Mouse (Mus musculus): ENCODE measurements around the gene Tbc1d24. TPM values are rescaled to one million over a fixed set of nuclear protein-coding genes. Genes with fewer than 3 reads are reported as not detected.

Tbc1d24 gene
- 17.8 and 22.0 TPM in 2 replicates for polyA plus RNA-seq (2015; fragmentation: Nextera tagmentation; extraction: Ambion mirVana)

GRCm38 (mm10) chr17:24205284-24205888 lies at the start of gene Tbc1d24:
Gene Tbc1d24, minus strand, starts transcription at chr17:24205562.
- WGBS: under 1% methylated on average over 65 of the region's 65 CpGs
- Histone ChIP-seq H3K4me3 (peak within 1 kb of the TSS; percentile 75), H3K27me3 (peaks cover 20% of the 10 kb centered on the region), H3K9me3 (no peaks in the 10 kb centered on the region), H3K9ac (peak within 1 kb of the TSS; percentile 87), H3K36me3 (no peaks in the 10 kb centered on the region), H3K4me2 (peak within 1 kb of the TSS; percentile 95), H3K27ac (replicated peaks) (peak within 1 kb of the TSS; percentile 84), H3K4me1 (replicated peaks) (peaks cover 82% of the 10 kb centered on the region)
- peak; percentile 74 for ATAC-seq (ENCODE audit: low read depth)

GRCm38 (mm10) chr17:24252329-24252728 lies 47.0 kb upstream of the Tbc1d24 start:
- H3K4me1 ChIP-seq (replicated peaks): peaks cover 17% of the 10 kb centered on the region
- no peaks in the 10 kb centered on the region for H3K9me3 ChIP-seq
- no peak overlapping the region for H3K9ac ChIP-seq
- H3K27me3 ChIP-seq: no peaks in the 10 kb centered on the region
- no peak overlapping the region for H3K4me3 ChIP-seq
- no peak overlapping the region for H3K27ac ChIP-seq (replicated peaks)
- H3K36me3 ChIP-seq: peaks cover 15% of the 10 kb centered on the region
- 97% methylated on average over 2 of the region's 2 CpGs for WGBS
- ATAC-seq (ENCODE audit: low read depth): no peak
- H3K4me2 ChIP-seq: 0 out of 2 replicates have a peak overlapping the region, but pooled peaks have one; percentile 84

- H3K4me2 ChIP-seq: peak within 1 kb of the TSS; percentile 84
- H3K9me3 ChIP-seq: no peaks in the 10 kb centered on the region
- peak within 1 kb of the TSS; percentile 75 for H3K27ac ChIP-seq (replicated peaks)
- H3K9ac ChIP-seq: peak within 1 kb of the TSS; percentile 82
- peaks cover 17% of the 10 kb centered on the region for H3K4me1 ChIP-seq (replicated peaks)
- H3K27me3 ChIP-seq: no peaks in the 10 kb centered on the region
- H3K36me3 ChIP-seq: peaks cover 17% of the 10 kb centered on the region
- WGBS: under 1% methylated on average over 48 of the region's 48 CpGs
- H3K4me3 ChIP-seq: peak within 1 kb of the TSS; percentile 77
- ATAC-seq (ENCODE audit: low read depth): peak; percentile 100
Observed at GRCm38 (mm10) chr17:24251320-24252069, 46.1 kb upstream of the Tbc1d24 start, which contains the start of gene Ccnf. Gene Ccnf, minus strand, starts transcription at chr17:24251484.

GRCm38 (mm10) chr17:24250988-24251319 lies 45.6 kb upstream of the Tbc1d24 start:
- peak overlapping the region; percentile 84 for H3K4me2 ChIP-seq
- peak overlapping the region; percentile 77 for H3K4me3 ChIP-seq
- WGBS: 1% methylated on average over 32 of the region's 32 CpGs
- H3K9me3 ChIP-seq: no peaks in the 10 kb centered on the region
- peaks cover 22% of the 10 kb centered on the region for H3K36me3 ChIP-seq
- H3K27ac ChIP-seq (replicated peaks): peak overlapping the region; percentile 59
- peak overlapping the region; percentile 82 for H3K9ac ChIP-seq
- H3K27me3 ChIP-seq: no peaks in the 10 kb centered on the region
- H3K4me1 ChIP-seq (replicated peaks): peaks cover 17% of the 10 kb centered on the region
- no peak; the same call in 1 of the 2 replicates for ATAC-seq (ENCODE audit: low read depth)

- Histone ChIP-seq H3K4me2 (no peak overlapping the region), H3K4me1 (replicated peaks) (peaks cover 17% of the 10 kb centered on the region), H3K27ac (replicated peaks) (no peak overlapping the region), H3K4me3 (no peak overlapping the region), H3K9ac (no peak overlapping the region), H3K36me3 (peaks cover 39% of the 10 kb centered on the region), H3K9me3 (peaks cover 4% of the 10 kb centered on the region; the same call in 1 of the 2 replicates), H3K27me3 (no peaks in the 10 kb centered on the region)
- 89% methylated on average over 2 of the region's 2 CpGs for WGBS
- ATAC-seq (ENCODE audit: low read depth): no peak
Observed at GRCm38 (mm10) chr17:24248641-24249040, 43.3 kb upstream of the Tbc1d24 start.

- Histone ChIP-seq H3K4me2 (no peak overlapping the region), H3K36me3 (peaks cover 83% of the 10 kb centered on the region), H3K9ac (no peak overlapping the region), H3K9me3 (peaks cover 6% of the 10 kb centered on the region; the same call in 1 of the 2 replicates), H3K27me3 (no peaks in the 10 kb centered on the region), H3K4me3 (no peak overlapping the region), H3K27ac (replicated peaks) (no peak overlapping the region), H3K4me1 (replicated peaks) (no peaks in the 10 kb centered on the region)
- 99% methylated on average over 8 of the region's 8 CpGs for WGBS
- no peak for ATAC-seq (ENCODE audit: low read depth)
Observed at GRCm38 (mm10) chr17:24244061-24244460, 38.7 kb upstream of the Tbc1d24 start.

GRCm38 (mm10) chr17:24243311-24243969 lies 38.1 kb upstream of the Tbc1d24 start:
- H3K9me3 ChIP-seq: peaks cover 6% of the 10 kb centered on the region; the same call in 1 of the 2 replicates
- H3K4me3 ChIP-seq: no peak overlapping the region
- H3K4me1 ChIP-seq (replicated peaks): no peaks in the 10 kb centered on the region
- H3K36me3 ChIP-seq: peaks cover 83% of the 10 kb centered on the region
- no peaks in the 10 kb centered on the region for H3K27me3 ChIP-seq
- ATAC-seq (ENCODE audit: low read depth): no peak
- no peak overlapping the region for H3K27ac ChIP-seq (replicated peaks)
- H3K9ac ChIP-seq: no peak overlapping the region
- WGBS: 84% methylated on average over 4 of the region's 4 CpGs
- no peak overlapping the region for H3K4me2 ChIP-seq

GRCm38 (mm10) chr17:24236921-24237320 lies 31.6 kb upstream of the Tbc1d24 start:
- Histone ChIP-seq H3K4me2 (no peak overlapping the region), H3K9me3 (no peaks in the 10 kb centered on the region), H3K4me1 (replicated peaks) (no peaks in the 10 kb centered on the region), H3K4me3 (no peak overlapping the region), H3K27ac (replicated peaks) (no peak overlapping the region), H3K27me3 (no peaks in the 10 kb centered on the region), H3K36me3 (peaks cover 93% of the 10 kb centered on the region), H3K9ac (no peak overlapping the region)
- no peak for ATAC-seq (ENCODE audit: low read depth)
- WGBS: 96% methylated on average over 7 of the region's 7 CpGs

- 84% methylated on average over 1 of the region's 1 CpGs for WGBS
- H3K9me3 ChIP-seq: no peaks in the 10 kb centered on the region
- no peak overlapping the region for H3K9ac ChIP-seq
- H3K27me3 ChIP-seq: no peaks in the 10 kb centered on the region
- H3K4me3 ChIP-seq: no peak overlapping the region
- peaks cover 92% of the 10 kb centered on the region for H3K36me3 ChIP-seq
- H3K4me1 ChIP-seq (replicated peaks): no peaks in the 10 kb centered on the region
- ATAC-seq (ENCODE audit: low read depth): no peak
- no peak overlapping the region for H3K27ac ChIP-seq (replicated peaks)
- no peak overlapping the region for H3K4me2 ChIP-seq
Observed at GRCm38 (mm10) chr17:24236479-24236878, 31.1 kb upstream of the Tbc1d24 start.

GRCm38 (mm10) chr17:24227941-24228340 lies 22.6 kb upstream of the Tbc1d24 start:
- 88% methylated on average over 7 of the region's 7 CpGs for WGBS
- no peak for ATAC-seq (ENCODE audit: low read depth)

GRCm38 (mm10) chr17:24226721-24227120 lies 21.4 kb upstream of the Tbc1d24 start:
- Histone ChIP-seq H3K27me3 (no peaks in the 10 kb centered on the region), H3K4me2 (no peak overlapping the region), H3K4me1 (replicated peaks) (no peaks in the 10 kb centered on the region), H3K9me3 (no peaks in the 10 kb centered on the region), H3K36me3 (peaks cover 72% of the 10 kb centered on the region), H3K27ac (replicated peaks) (no peak overlapping the region), H3K4me3 (no peak overlapping the region), H3K9ac (no peak overlapping the region)
- 91% methylated on average over 8 of the region's 8 CpGs for WGBS
- no peak for ATAC-seq (ENCODE audit: low read depth)

More at GRCm38 (mm10) chr17:24227941-24228340, 22.6 kb upstream of the Tbc1d24 start:
- no peaks in the 10 kb centered on the region for H3K27me3 ChIP-seq
- H3K27ac ChIP-seq (replicated peaks): no peak overlapping the region
- H3K9ac ChIP-seq: no peak overlapping the region
- peaks cover 77% of the 10 kb centered on the region for H3K36me3 ChIP-seq
- no peaks in the 10 kb centered on the region for H3K9me3 ChIP-seq
- H3K4me3 ChIP-seq: no peak overlapping the region
- H3K4me2 ChIP-seq: no peak overlapping the region
- no peaks in the 10 kb centered on the region for H3K4me1 ChIP-seq (replicated peaks)

GRCm38 (mm10) chr17:24225851-24226250 lies 20.5 kb upstream of the Tbc1d24 start:
- Histone ChIP-seq H3K9me3 (no peaks in the 10 kb centered on the region), H3K36me3 (peaks cover 65% of the 10 kb centered on the region), H3K4me2 (no peak overlapping the region), H3K27ac (replicated peaks) (no peak overlapping the region), H3K27me3 (no peaks in the 10 kb centered on the region), H3K4me1 (replicated peaks) (peaks cover 5% of the 10 kb centered on the region), H3K4me3 (no peak overlapping the region), H3K9ac (no peak overlapping the region)
- WGBS: 96% methylated on average over 5 of the region's 5 CpGs
- ATAC-seq (ENCODE audit: low read depth): no peak
